Mouse (Mus musculus) limb, embryonic 14.5 days (tissue): ENCODE measurements around the gene Wnt7a. TPM values are rescaled to one million over a fixed set of nuclear protein-coding genes. Genes with fewer than 3 reads are reported as not detected.

Experiments
- ATAC-seq: fragments of 200-750 bp; cut with Nextera tagmentation; 2 replicates; pipeline ENCODE4 v1.8.0; 2017; ENCODE audit warnings: low read depth, moderate number of reproducible peaks, moderate TSS enrichment; ENCODE audit not compliant: low FRiP score
- DNase-seq: peaks from one replicate; pipeline ENCODE4 v3.0.0-alpha.2; 2015; ENCODE audit warnings: low spot score
- H3K27ac ChIP-seq: fragments of 300-500 bp; sonication (generic); replicated peaks from 2 replicates; pipeline ENCODE4 v1.5.1; 2014; ENCODE audit warnings: low read depth, mild to moderate bottlenecking, low read length, moderate library complexity, mixed read lengths
- H3K27me3 ChIP-seq: fragments of 300-500 bp; sonication (generic); 2 replicates; pipeline ENCODE4 v1.6.1; 2014; ENCODE audit warnings: low read length, mixed read lengths; ENCODE audit not compliant: control insufficient read depth, insufficient read depth
- H3K36me3 ChIP-seq: fragments of 300-500 bp; sonication (generic); 2 replicates; pipeline ENCODE4 v1.6.1; 2014; ENCODE audit warnings: mild to moderate bottlenecking, low read length, moderate library complexity, mixed read lengths; ENCODE audit not compliant: control insufficient read depth, insufficient read depth
- H3K4me1 ChIP-seq: fragments of 300-500 bp; sonication (generic); 2 replicates; pipeline ENCODE4 v1.6.1; 2014; ENCODE audit warnings: antibody characterized with exemption, low read length, mixed read lengths; ENCODE audit not compliant: control insufficient read depth, insufficient read depth
- H3K4me2 ChIP-seq: fragments of 300-500 bp; sonication (generic); replicated peaks from 2 replicates; pipeline ENCODE4 v1.6.1; 2014; ENCODE audit warnings: low read depth, mild to moderate bottlenecking, low read length, moderate library complexity; ENCODE audit not compliant: severe bottlenecking
- H3K4me3 ChIP-seq: fragments of 300-500 bp; sonication (generic); replicated peaks from 2 replicates; pipeline ENCODE4 v1.5.1; 2014; ENCODE audit warnings: low read length
- H3K9ac ChIP-seq: fragments of 300-500 bp; sonication (generic); 2 replicates; pipeline ENCODE4 v1.6.1; 2014; ENCODE audit warnings: mild to moderate bottlenecking, low read depth, low read length, moderate library complexity; ENCODE audit not compliant: severe bottlenecking
- H3K9me3 ChIP-seq: fragments of 300-500 bp; sonication (generic); 2 replicates; pipeline ENCODE4 v1.6.1; 2016; ENCODE audit warnings: low read length; ENCODE audit not compliant: control insufficient read depth
- POLR2A ChIP-seq: fragments of 200-500 bp; IDR thresholded peaks from 2 replicates; pipeline ENCODE4 v1.8.0; 2012; ENCODE audit warnings: inconsistent platforms, mild to moderate bottlenecking, moderate library complexity, borderline replicate concordance; ENCODE audit not compliant: insufficient read depth, insufficient read length; ENCODE audit errors: extremely low read depth
- WGBS: fragments of 180-500 bp; shearing (Covaris S2); extraction: QIAGEN DNeasy Blood & Tissue Kit; methylation state at CpG from one replicate; pipeline ENCODE4 v1.1.7; 2014; 5-methylcytosine and 5-hydroxymethylcytosine counted together
- polyA plus RNA-seq, 2 experiments: library from polyadenylated mRNA; depleted of rRNA in 1 of 2; stranded (reverse) in 1 of 2; unstranded in 1 of 2; fragments of >200 nt; fragmentation: Nextera tagmentation in 1 of 2; extraction: Ambion mirVana in 1 of 2; gene quantifications; 2 replicates each; pipeline versions ENCODE4 v1.2.1 to v1.2.3; 2012 to 2014

Gene Wnt7a
- polyA plus RNA-seq, 2 experiments, result 4.2 to 4.3 TPM

DNA sequence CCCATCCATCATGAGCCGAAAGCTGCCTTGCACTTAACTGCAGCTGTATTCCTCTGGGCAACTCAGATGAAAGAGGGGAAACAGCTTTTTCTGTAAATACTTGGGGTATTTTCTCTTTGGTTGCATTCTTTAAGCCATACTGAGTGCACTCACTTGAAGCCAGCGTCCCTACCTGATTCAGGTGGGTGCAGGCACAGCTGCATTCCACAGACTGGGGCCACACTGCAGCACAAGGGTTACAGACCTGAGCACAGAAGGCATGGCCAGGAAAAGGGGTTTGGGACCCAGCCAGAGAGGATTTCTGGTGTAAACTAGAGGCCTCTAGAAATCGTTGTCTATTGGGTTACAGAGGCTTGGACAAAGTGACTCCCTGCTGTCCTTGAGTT, 38.6 kb downstream of the Wnt7a start:
- ATAC-seq, result no peak
- no peaks in the 10 kb centered on the region for H3K27me3 ChIP-seq
- H3K36me3 ChIP-seq, result no peaks in the 10 kb centered on the region
- H3K9me3 ChIP-seq, result no peaks in the 10 kb centered on the region
- H3K9ac ChIP-seq, result no peak overlapping the region
- no peak overlapping the region for H3K4me2 ChIP-seq
- DNase-seq, result no peak
- no peak overlapping the region for H3K4me3 ChIP-seq
- 0 out of 2 replicates have a peak overlapping the region, but pooled peaks have one; percentile 19 for H3K27ac ChIP-seq
- H3K4me1 ChIP-seq, result peaks cover 4% of the 10 kb centered on the region; the same call in 1 of the 2 replicates
- no peak for TF ChIP-seq POLR2A
- WGBS, result 32% methylated on average over 3 of the region's 3 CpGs

- H3K4me2 ChIP-seq, result no peak overlapping the region
- peaks cover 4% of the 10 kb centered on the region; the same call in 1 of the 2 replicates for H3K4me1 ChIP-seq
- no peak overlapping the region for H3K9ac ChIP-seq
- H3K9me3 ChIP-seq, result no peaks in the 10 kb centered on the region
- TF ChIP-seq POLR2A, result no peak
- H3K27me3 ChIP-seq, result no peaks in the 10 kb centered on the region
- ATAC-seq, result no peak
- no peak overlapping the region for H3K4me3 ChIP-seq
- H3K27ac ChIP-seq, result 0 out of 2 replicates have a peak overlapping the region, but pooled peaks have one; percentile 19
- H3K36me3 ChIP-seq, result no peaks in the 10 kb centered on the region
- DNase-seq, result peak; percentile 28
Observed at GRCm38 (mm10) chr6:91371912-91372585, 39.1 kb downstream of the Wnt7a start.

GRCm38 (mm10) chr6:91366781-91367180, 44.4 kb downstream of the Wnt7a start:
- no peak overlapping the region for H3K4me2 ChIP-seq
- WGBS, result 100% methylated on average over 1 of the region's 1 CpGs
- no peaks in the 10 kb centered on the region for H3K36me3 ChIP-seq
- H3K9ac ChIP-seq, result no peak overlapping the region
- DNase-seq (no peak), ATAC-seq (no peak)
- TF ChIP-seq POLR2A, result no peak
- no peaks in the 10 kb centered on the region for H3K9me3 ChIP-seq
- no peaks in the 10 kb centered on the region for H3K4me1 ChIP-seq
- H3K27me3 ChIP-seq, result no peaks in the 10 kb centered on the region
- no peak overlapping the region for H3K4me3 ChIP-seq
- H3K27ac ChIP-seq, result no peak overlapping the region

GRCm38 (mm10) chr6:91365480-91365879, 45.7 kb downstream of the Wnt7a start:
- no peak for TF ChIP-seq POLR2A
- H3K9me3 ChIP-seq, result no peaks in the 10 kb centered on the region
- no peaks in the 10 kb centered on the region for H3K36me3 ChIP-seq
- H3K27me3 ChIP-seq, result no peaks in the 10 kb centered on the region
- H3K27ac ChIP-seq, result no peak overlapping the region
- WGBS, result 69% methylated on average over 14 of the region's 14 CpGs
- no peak overlapping the region for H3K4me3 ChIP-seq
- no peak overlapping the region for H3K4me2 ChIP-seq
- no peak overlapping the region for H3K9ac ChIP-seq
- DNase-seq (peak; percentile 7), ATAC-seq (no peak)
- H3K4me1 ChIP-seq, result no peaks in the 10 kb centered on the region

DNA sequence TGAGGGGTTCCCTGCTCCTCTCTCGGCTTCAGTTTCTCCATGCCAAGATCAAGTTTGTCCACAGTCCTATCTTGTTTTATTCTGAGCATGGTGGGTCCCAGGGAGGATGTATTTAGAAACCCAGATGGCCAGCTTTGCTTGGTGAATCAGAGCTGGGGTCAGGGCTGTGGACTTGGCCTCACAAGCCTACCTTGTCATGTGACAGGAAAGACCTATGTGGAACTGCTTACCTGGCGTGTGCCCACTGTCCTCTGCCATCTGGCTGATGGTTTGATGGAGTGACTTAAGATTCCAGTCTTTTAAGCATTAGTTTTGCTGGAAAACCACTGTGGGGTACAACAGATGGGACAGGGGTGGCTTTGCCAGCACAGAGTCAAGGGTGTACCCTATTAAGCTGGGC, 48.4 kb downstream of the Wnt7a start:
- no peaks in the 10 kb centered on the region for H3K4me1 ChIP-seq
- no peak overlapping the region for H3K4me2 ChIP-seq
- no peak overlapping the region for H3K9ac ChIP-seq
- no peaks in the 10 kb centered on the region for H3K27me3 ChIP-seq
- no peaks in the 10 kb centered on the region for H3K36me3 ChIP-seq
- DNase-seq, result no peak
- H3K4me3 ChIP-seq, result no peak overlapping the region
- no peak overlapping the region for H3K27ac ChIP-seq
- H3K9me3 ChIP-seq, result no peaks in the 10 kb centered on the region
- no peak for TF ChIP-seq POLR2A
- WGBS, result 82% methylated on average over 2 of the region's 2 CpGs
- no peak for ATAC-seq
